Mouse (Mus musculus): ENCODE measurements around the gene Tanc2.

DNA sequence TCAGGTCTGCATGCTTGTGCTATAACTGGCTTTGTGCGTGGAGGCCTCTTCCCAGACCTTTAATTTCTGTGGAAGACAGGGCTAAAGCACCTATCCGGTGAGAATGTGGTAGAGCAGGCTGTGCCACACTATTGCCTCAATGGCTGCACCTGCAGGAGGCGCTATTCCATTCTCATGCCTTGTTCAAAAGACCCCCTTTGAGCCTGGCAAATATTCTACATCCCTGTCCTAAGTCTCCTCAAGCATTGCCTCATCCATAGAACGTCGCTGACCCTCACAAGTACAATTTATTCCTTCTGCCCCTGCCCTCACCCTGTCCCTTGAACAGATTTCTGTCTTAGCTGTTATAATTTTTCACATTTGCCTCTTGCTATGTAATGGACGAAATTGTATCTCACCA is 41.4 kb upstream of the Tanc2 start:
- TF ChIP-seq EP300 (IDR thresholded peaks at IDR 0.05; ENCODE audit: low read depth) (no peak), CTCF (IDR thresholded peaks at IDR 0.05; ENCODE audit: low read depth) (no peak)
